24 mouse cellular contexts compared by ENCODE assay signal in genomic region chr2:131642456-131642855, GRCm38 (mm10).
"Had no signal": no experiment of that assay in that cellular context is flagged by ENCODE, and none has a peak within 500 bp of the region (broad histone marks: within the 10 kb centered on the region; RNA-seq: fewer than 3 reads in every experiment).

No protein-coding gene starts in this region.

- H3K27ac ChIP-seq: heart, adult 2 months; heart, embryonic 13.5 days; heart, embryonic 15.5 days; hindbrain, embryonic 13.5 days; hindbrain, embryonic 15.5 days; hindbrain, postnatal 0 days; kidney, embryonic 15.5 days; kidney, postnatal 0 days; left cerebral cortex, adult 2 months; limb, embryonic 10.5 days; limb, embryonic 12.5 days; liver, embryonic 13.5 days; liver, embryonic 15.5 days had no signal

- H3K4me1 ChIP-seq: heart, embryonic 13.5 days; heart, embryonic 15.5 days; kidney, embryonic 15.5 days; limb, embryonic 12.5 days; liver, embryonic 13.5 days; liver, embryonic 15.5 days had no signal

- DNase-seq: gastrocnemius, postnatal 14 days; gastrocnemius, postnatal 36 days; heart, adult 2 months; heart, postnatal 14 days; heart, postnatal 36 days; kidney, adult 11 months; kidney, adult 2 months; kidney, adult 9 months; kidney, postnatal 14 days; kidney, postnatal 36 days; liver; liver, embryonic 13.5 days; liver, postnatal 0 days had no signal

- H3K4me3 ChIP-seq: heart, adult 2 months; heart, embryonic 13.5 days; heart, embryonic 15.5 days; hindbrain, embryonic 13.5 days; hindbrain, embryonic 15.5 days; kidney, embryonic 15.5 days; left cerebral cortex, adult 2 months; limb, embryonic 10.5 days; limb, embryonic 12.5 days; liver, embryonic 13.5 days; liver, embryonic 15.5 days had no signal
